Mouse (Mus musculus) embryonic facial prominence, embryonic 12.5 days (tissue): ENCODE results near the gene Creb1. TPM values are rescaled to one million over a fixed set of nuclear protein-coding genes. Genes with fewer than 3 reads are reported as not detected.
"Not testable (repeated sequence)": the region's sequence is repeated elsewhere in the genome, so short reads cannot be mapped to it uniquely, and the experiment has no call there.

Experiments
- ATAC-seq: fragments of 200-750 bp; cut with Nextera tagmentation; 2 replicates; pipeline ENCODE4 v1.8.0; 2017; ENCODE audit not compliant: insufficient number of reproducible peaks, insufficient read depth, low FRiP score, low TSS enrichment
- H3K27ac ChIP-seq: fragments of 300-500 bp; sonication (generic); 2 replicates; pipeline ENCODE4 v1.5.1; 2016; ENCODE audit warnings: mild to moderate bottlenecking
- H3K27me3 ChIP-seq: fragments of 300-500 bp; sonication (generic); 2 replicates; pipeline ENCODE4 v1.6.1; 2016; ENCODE audit warnings: mild to moderate bottlenecking, moderate library complexity
- H3K36me3 ChIP-seq: fragments of 300-500 bp; sonication (generic); 2 replicates; pipeline ENCODE4 v1.6.1; 2016; ENCODE audit warnings: mild to moderate bottlenecking
- H3K4me1 ChIP-seq: fragments of 300-500 bp; sonication (generic); 2 replicates; pipeline ENCODE4 v1.6.1; 2016
- H3K4me2 ChIP-seq: fragments of 300-500 bp; sonication (generic); replicated peaks from 2 replicates; pipeline ENCODE4 v1.6.1; 2016; ENCODE audit warnings: mild to moderate bottlenecking, moderate library complexity
- H3K4me3 ChIP-seq: fragments of 300-500 bp; sonication (generic); 2 replicates; pipeline ENCODE4 v1.5.1; 2016; ENCODE audit warnings: mild to moderate bottlenecking
- H3K9ac ChIP-seq: fragments of 300-500 bp; sonication (generic); 2 replicates; pipeline ENCODE4 v1.6.1; 2016; ENCODE audit warnings: mild to moderate bottlenecking, moderate library complexity
- H3K9me3 ChIP-seq: fragments of 300-500 bp; sonication (generic); 2 replicates; pipeline ENCODE4 v1.6.1; 2016; ENCODE audit warnings: mild to moderate bottlenecking, moderate library complexity
- WGBS: fragments of 180-500 bp; shearing (Covaris S2); methylation state at CpG from one replicate; pipeline ENCODE4 v1.1.7; 2016; 5-methylcytosine and 5-hydroxymethylcytosine counted together
- polyA plus RNA-seq: library from polyadenylated mRNA; unstranded; fragments of >200 nt; fragmentation: Nextera tagmentation; extraction: Ambion mirVana; gene quantifications from 2 replicates; pipeline ENCODE4 v1.2.1, GENCODE M21; 2016

Gene Creb1
- polyA plus RNA-seq, 1 experiment from 2014 or later = 45.5 TPM

GRCm38 (mm10) chr1:64623558-64624435, 91.4 kb downstream of the Creb1 start:
- no peak overlapping the region for H3K4me2 ChIP-seq
- 71% methylated on average over 12 of the region's 12 CpGs for WGBS
- no peaks in the 10 kb centered on the region for H3K36me3 ChIP-seq
- H3K9me3 ChIP-seq = no peaks in the 10 kb centered on the region
- no peak overlapping the region for H3K4me3 ChIP-seq
- no peak for ATAC-seq
- 0 out of 2 replicates have a peak, but pooled peaks cover 1% of the 10 kb centered on the region for H3K4me1 ChIP-seq
- no peak overlapping the region for H3K9ac ChIP-seq
- no peaks in the 10 kb centered on the region for H3K27me3 ChIP-seq
- H3K27ac ChIP-seq = no peak overlapping the region

- no peak overlapping the region for H3K4me2 ChIP-seq
- no peaks in the 10 kb centered on the region for H3K36me3 ChIP-seq
- no peaks in the 10 kb centered on the region for H3K27me3 ChIP-seq
- no peaks in the 10 kb centered on the region for H3K4me1 ChIP-seq
- H3K4me3 ChIP-seq = no peak overlapping the region
- no peak overlapping the region for H3K9ac ChIP-seq
- no peak overlapping the region for H3K27ac ChIP-seq
- H3K9me3 ChIP-seq = no peaks in the 10 kb centered on the region
- ATAC-seq = no peak
Measured at GRCm38 (mm10) chr1:64625214-64625613, 92.8 kb downstream of the Creb1 start.

GRCm38 (mm10) chr1:64631526-64631925, 99.1 kb downstream of the Creb1 start:
- no peak overlapping the region for H3K27ac ChIP-seq
- no peaks in the 10 kb centered on the region for H3K9me3 ChIP-seq
- H3K27me3 ChIP-seq = no peaks in the 10 kb centered on the region
- no peak for ATAC-seq
- H3K36me3 ChIP-seq = no peaks in the 10 kb centered on the region
- no peak overlapping the region for H3K4me3 ChIP-seq
- H3K9ac ChIP-seq = no peak overlapping the region
- no peak overlapping the region for H3K4me2 ChIP-seq
- no peaks in the 10 kb centered on the region for H3K4me1 ChIP-seq
- WGBS = 76% methylated on average over 5 of the region's 5 CpGs

GRCm38 (mm10) chr1:64633237-64633636, 100.8 kb downstream of the Creb1 start:
- WGBS = 77% methylated on average over 3 of the region's 3 CpGs
- no peaks in the 10 kb centered on the region for H3K4me1 ChIP-seq
- no peaks in the 10 kb centered on the region for H3K9me3 ChIP-seq
- H3K36me3 ChIP-seq = no peaks in the 10 kb centered on the region
- no peak overlapping the region for H3K27ac ChIP-seq
- no peaks in the 10 kb centered on the region for H3K27me3 ChIP-seq
- no peak for ATAC-seq
- no peak overlapping the region for H3K4me3 ChIP-seq
- H3K9ac ChIP-seq = no peak overlapping the region
- H3K4me2 ChIP-seq = no peak overlapping the region

GRCm38 (mm10) chr1:64635624-64636023, 103.2 kb downstream of the Creb1 start:
- Histone ChIP-seq H3K9me3 (no peaks in the 10 kb centered on the region), H3K4me1 (no peaks in the 10 kb centered on the region), H3K27me3 (no peaks in the 10 kb centered on the region), H3K4me3 (no peak overlapping the region), H3K36me3 (no peaks in the 10 kb centered on the region), H3K4me2 (no peak overlapping the region), H3K9ac (no peak overlapping the region), H3K27ac (no peak overlapping the region)
- WGBS = 73% methylated on average over 2 of the region's 2 CpGs
- ATAC-seq = no peak

GRCm38 (mm10) chr1:64639279-64639678, 106.8 kb downstream of the Creb1 start:
- Histone ChIP-seq H3K36me3 (no peaks in the 10 kb centered on the region), H3K27me3 (no peaks in the 10 kb centered on the region), H3K9ac (no peak overlapping the region), H3K4me3 (no peak overlapping the region), H3K9me3 (no peaks in the 10 kb centered on the region), H3K4me1 (no peaks in the 10 kb centered on the region), H3K4me2 (no peak overlapping the region), H3K27ac (no peak overlapping the region)
- WGBS = 84% methylated on average over 6 of the region's 6 CpGs
- no peak for ATAC-seq

- Histone ChIP-seq H3K4me1 (no peaks in the 10 kb centered on the region), H3K9ac (no peak overlapping the region), H3K36me3 (no peaks in the 10 kb centered on the region), H3K9me3 (no peaks in the 10 kb centered on the region), H3K4me2 (no peak overlapping the region), H3K4me3 (no peak overlapping the region), H3K27ac (no peak overlapping the region), H3K27me3 (no peaks in the 10 kb centered on the region)
- no peak for ATAC-seq
- 87% methylated on average over 6 of the region's 6 CpGs for WGBS
Measured at GRCm38 (mm10) chr1:64641069-64641468, 108.6 kb downstream of the Creb1 start.

GRCm38 (mm10) chr1:64642541-64642940, 110.1 kb downstream of the Creb1 start:
- not testable (repeated sequence) for H3K9ac ChIP-seq, H3K4me2 ChIP-seq, H3K9me3 ChIP-seq, H3K4me1 ChIP-seq, H3K4me3 ChIP-seq, H3K27ac ChIP-seq, ATAC-seq, H3K27me3 ChIP-seq, H3K36me3 ChIP-seq
- WGBS = 94% methylated on average over 8 of the region's 8 CpGs

GRCm38 (mm10) chr1:64644513-64644912, 112.1 kb downstream of the Creb1 start:
- no peak overlapping the region for H3K4me3 ChIP-seq
- no peaks in the 10 kb centered on the region for H3K4me1 ChIP-seq
- no peak overlapping the region for H3K9ac ChIP-seq
- H3K9me3 ChIP-seq = no peaks in the 10 kb centered on the region
- H3K36me3 ChIP-seq = no peaks in the 10 kb centered on the region
- no peak for ATAC-seq
- no peak overlapping the region for H3K27ac ChIP-seq
- 93% methylated on average over 3 of the region's 3 CpGs for WGBS
- H3K4me2 ChIP-seq = no peak overlapping the region
- H3K27me3 ChIP-seq = no peaks in the 10 kb centered on the region

GRCm38 (mm10) chr1:64649362-64650124, 117.1 kb downstream of the Creb1 start:
- WGBS = 74% methylated on average over 11 of the region's 11 CpGs
- Histone ChIP-seq H3K4me3 (no peak overlapping the region), H3K27ac (no peak overlapping the region)

GRCm38 (mm10) chr1:64653701-64654100, 121.3 kb downstream of the Creb1 start:
- Histone ChIP-seq H3K4me3 (no peak overlapping the region), H3K9ac (no peak overlapping the region), H3K4me1 (0 out of 2 replicates have a peak, but pooled peaks cover 4% of the 10 kb centered on the region), H3K36me3 (no peaks in the 10 kb centered on the region), H3K4me2 (no peak overlapping the region), H3K9me3 (no peaks in the 10 kb centered on the region), H3K27me3 (no peaks in the 10 kb centered on the region), H3K27ac (no peak overlapping the region)
- 93% methylated on average over 6 of the region's 6 CpGs for WGBS
- no peak for ATAC-seq

More at GRCm38 (mm10) chr1:64649362-64650124, 117.1 kb downstream of the Creb1 start:
- H3K9me3 ChIP-seq = no peaks in the 10 kb centered on the region
- no peak overlapping the region for H3K4me2 ChIP-seq
- no peak for ATAC-seq
- no peaks in the 10 kb centered on the region for H3K36me3 ChIP-seq
- H3K9ac ChIP-seq = no peak overlapping the region
- 0 out of 2 replicates have a peak, but pooled peaks cover 4% of the 10 kb centered on the region for H3K4me1 ChIP-seq
- H3K27me3 ChIP-seq = no peaks in the 10 kb centered on the region
